Mouse (Mus musculus) lung, embryonic 14.5 days (tissue): Measurements from ENCODE around the gene Setd1a. TPM values are rescaled to one million over a fixed set of nuclear protein-coding genes. Genes with fewer than 3 reads are reported as not detected.
A peak's percentile ranks its signal among the peaks of the same experiment; 100 is the strongest.
"Not testable (repeated sequence)": the region's sequence is repeated elsewhere in the genome, so short reads cannot be mapped to it uniquely, and the experiment has no call there.

Experiments
- ATAC-seq: fragments of 200-750 bp; cut with Nextera tagmentation; 2 replicates; pipeline ENCODE4 v1.8.0; 2017; ENCODE audit warnings: mild to moderate bottlenecking, moderate TSS enrichment, moderate library complexity; ENCODE audit not compliant: insufficient read depth
- DNase-seq: peaks from one replicate; pipeline ENCODE4 v3.0.0-alpha.2; 2015
- H3K27ac ChIP-seq: fragments of 300-500 bp; sonication (generic); 2 replicates; pipeline ENCODE4 v1.5.1; 2014; ENCODE audit warnings: low read depth, mild to moderate bottlenecking, moderate library complexity
- H3K27me3 ChIP-seq: fragments of 300-500 bp; sonication (generic); 2 replicates; pipeline ENCODE4 v1.6.1; 2014; ENCODE audit warnings: low read length, control low read depth; ENCODE audit not compliant: insufficient read depth
- H3K36me3 ChIP-seq: fragments of 300-500 bp; sonication (generic); 2 replicates; pipeline ENCODE4 v1.6.1; 2014; ENCODE audit warnings: control low read depth; ENCODE audit not compliant: insufficient read depth
- H3K4me1 ChIP-seq: fragments of 300-500 bp; sonication (generic); 2 replicates; pipeline ENCODE4 v1.6.1; 2014; ENCODE audit warnings: antibody characterized with exemption, control low read depth; ENCODE audit not compliant: insufficient read depth
- H3K4me2 ChIP-seq: fragments of 300-500 bp; sonication (generic); 2 replicates; pipeline ENCODE4 v1.6.1; 2014; ENCODE audit warnings: mild to moderate bottlenecking
- H3K4me3 ChIP-seq: fragments of 300-500 bp; sonication (generic); 2 replicates; pipeline ENCODE4 v1.5.1; 2014; ENCODE audit warnings: low read depth, low read length
- H3K9ac ChIP-seq: fragments of 300-500 bp; sonication (generic); 2 replicates; pipeline ENCODE4 v1.6.1; 2014
- H3K9me3 ChIP-seq: fragments of 300-500 bp; sonication (generic); 2 replicates; pipeline ENCODE4 v1.6.1; 2016; ENCODE audit warnings: low read depth, low read length, control low read depth
- CTCF ChIP-seq: IDR thresholded peaks from 2 replicates; pipeline ENCODE4 v1.5.1; 2016; ENCODE audit warnings: antibody characterized with exemption, low read depth
- WGBS: fragments of 180-500 bp; shearing (Covaris S2); extraction: QIAGEN DNeasy Blood & Tissue Kit; methylation state at CpG from one replicate; pipeline ENCODE4 v1.1.7; 2014; 5-methylcytosine and 5-hydroxymethylcytosine counted together
- polyA plus RNA-seq: library from polyadenylated mRNA; unstranded; fragments of >200 nt; fragmentation: Nextera tagmentation; extraction: Ambion mirVana; gene quantifications from 2 replicates; pipeline ENCODE4 v1.2.1, GENCODE M21; 2014

Setd1a gene
- 27.2 and 30.1 TPM in 2 replicates for polyA plus RNA-seq

GRCm38 (mm10) chr7:127776426-127776825 lies at the start of gene Setd1a:
Setd1a (plus strand) TSS chr7:127776670.
- no peaks in the 10 kb centered on the region for H3K4me1 ChIP-seq
- peak within 1 kb of the TSS; percentile 90 for H3K9ac ChIP-seq
- DNase-seq, result peak; percentile 95
- peak within 1 kb of the TSS; percentile 85 for H3K4me2 ChIP-seq
- under 1% methylated on average over 23 of the region's 23 CpGs for WGBS
- no peak for TF ChIP-seq CTCF
- peak; percentile 64 for ATAC-seq
- no peaks in the 10 kb centered on the region for H3K27me3 ChIP-seq
- peaks cover 41% of the 10 kb centered on the region for H3K36me3 ChIP-seq
- peak within 1 kb of the TSS; percentile 94 for H3K4me3 ChIP-seq
- H3K27ac ChIP-seq, result peak within 1 kb of the TSS; percentile 99
- H3K9me3 ChIP-seq, result no peaks in the 10 kb centered on the region

GRCm38 (mm10) chr7:127727898-127728297 lies 48.6 kb upstream of the Setd1a start:
- Histone ChIP-seq H3K9me3 (no peaks in the 10 kb centered on the region), H3K4me1 (no peaks in the 10 kb centered on the region), H3K36me3 (no peaks in the 10 kb centered on the region), H3K4me2 (no peak overlapping the region), H3K27ac (no peak overlapping the region), H3K4me3 (no peak overlapping the region), H3K27me3 (no peaks in the 10 kb centered on the region), H3K9ac (no peak overlapping the region)
- 73% methylated on average over 7 of the region's 7 CpGs for whole genome bisulfite sequencing
- TF ChIP-seq CTCF, result 0 out of 2 replicates have a peak, but pooled peaks have one; percentile 2
- no peak for ATAC-seq
- DNase-seq, result no peak

- Histone ChIP-seq H3K27ac (no peak overlapping the region), H3K27me3 (no peaks in the 10 kb centered on the region), H3K4me2 (no peak overlapping the region), H3K4me3 (no peak overlapping the region), H3K4me1 (no peaks in the 10 kb centered on the region), H3K9me3 (no peaks in the 10 kb centered on the region), H3K9ac (no peak overlapping the region), H3K36me3 (no peaks in the 10 kb centered on the region)
- WGBS, result 62% methylated on average over 4 of the region's 4 CpGs
- DNase-seq (no peak), ATAC-seq (no peak)
- no peak for TF ChIP-seq CTCF
These were observed 46.3 kb upstream of the Setd1a start for GRCm38 (mm10) chr7:127730170-127730569.

GRCm38 (mm10) chr7:127732066-127732465 lies 44.4 kb upstream of the Setd1a start, which contains the start of gene Ctf2:
Ctf2 (minus strand) TSS chr7:127732166.
- H3K4me2 ChIP-seq, H3K4me3 ChIP-seq, ATAC-seq, H3K9me3 ChIP-seq, H3K27me3 ChIP-seq, H3K36me3 ChIP-seq, H3K4me1 ChIP-seq, H3K9ac ChIP-seq, H3K27ac ChIP-seq, DNase-seq: not testable (repeated sequence)
- no CpG with 5 or more reads among the region's 5 CpGs for WGBS

- H3K27ac ChIP-seq, result peak within 1 kb of the TSS; percentile 86
- peak within 1 kb of the TSS; percentile 67 for H3K4me3 ChIP-seq
- H3K9ac ChIP-seq, result peak within 1 kb of the TSS; percentile 61
- TF ChIP-seq CTCF, result peak; percentile 71
- no peak for ATAC-seq
- peak; percentile 92 for DNase-seq
- H3K27me3 ChIP-seq, result no peaks in the 10 kb centered on the region
- H3K4me2 ChIP-seq, result peak within 1 kb of the TSS; percentile 86
- peaks cover 18% of the 10 kb centered on the region for H3K36me3 ChIP-seq
- H3K9me3 ChIP-seq, result no peaks in the 10 kb centered on the region
- under 1% methylated on average over 26 of the region's 26 CpGs for WGBS
- H3K4me1 ChIP-seq, result peaks cover 8% of the 10 kb centered on the region; the same call in 1 of the 2 replicates
These were observed 32.0 kb upstream of the Setd1a start, which contains the start of gene Fbxl19 for GRCm38 (mm10) chr7:127744366-127745045. Fbxl19 (plus strand) TSS chr7:127744543.

GRCm38 (mm10) chr7:127745251-127745651 lies 31.2 kb upstream of the Setd1a start:
- Histone ChIP-seq H3K36me3 (peaks cover 26% of the 10 kb centered on the region), H3K27me3 (no peaks in the 10 kb centered on the region), H3K4me3 (peak overlapping the region; percentile 67), H3K27ac (peak overlapping the region; percentile 86), H3K9me3 (no peaks in the 10 kb centered on the region), H3K4me1 (peaks cover 8% of the 10 kb centered on the region; the same call in 1 of the 2 replicates), H3K4me2 (peak overlapping the region; percentile 86), H3K9ac (peak overlapping the region; percentile 61)
- no peak for TF ChIP-seq CTCF
- DNase-seq, result peak; percentile 97
- ATAC-seq, result peak; percentile 85
- under 1% methylated on average over 19 of the region's 19 CpGs for WGBS

GRCm38 (mm10) chr7:127745652-127746493 lies 30.6 kb upstream of the Setd1a start:
- peak overlapping the region; percentile 86 for H3K27ac ChIP-seq
- DNase-seq (peak; percentile 98), ATAC-seq (peak; percentile 86)
- H3K9ac ChIP-seq, result peak overlapping the region; percentile 80
- peak overlapping the region; percentile 86 for H3K4me2 ChIP-seq
- H3K4me3 ChIP-seq, result peak overlapping the region; percentile 67
- no peaks in the 10 kb centered on the region for H3K9me3 ChIP-seq
- H3K4me1 ChIP-seq, result peaks cover 8% of the 10 kb centered on the region; the same call in 1 of the 2 replicates
- peaks cover 32% of the 10 kb centered on the region for H3K36me3 ChIP-seq
- TF ChIP-seq CTCF, result no peak
- WGBS, result under 1% methylated on average over 39 of the region's 39 CpGs
- no peaks in the 10 kb centered on the region for H3K27me3 ChIP-seq
